Mouse (Mus musculus) intestine, postnatal 0 days (tissue): Measurements from ENCODE around the gene Dbr1. TPM values are rescaled to one million over a fixed set of nuclear protein-coding genes. Genes with fewer than 3 reads are reported as not detected.
A peak's percentile ranks its signal among the peaks of the same experiment; 100 is the strongest.

Experiments
- ATAC-seq: fragments of 200-750 bp; cut with Nextera tagmentation; 2 replicates; pipeline ENCODE4 v1.8.0; 2017; ENCODE audit warnings: mild to moderate bottlenecking, moderate TSS enrichment, moderate library complexity
- H3K27ac ChIP-seq: fragments of 300-500 bp; sonication (generic); 2 replicates; pipeline ENCODE4 v1.5.1; 2014; ENCODE audit warnings: mild to moderate bottlenecking, low read depth, low read length, moderate library complexity
- H3K27me3 ChIP-seq: fragments of 300-500 bp; sonication (generic); replicated peaks from 2 replicates; pipeline ENCODE4 v1.6.1; 2014; ENCODE audit warnings: low read length, mixed read lengths; ENCODE audit not compliant: control insufficient read depth, insufficient read depth
- H3K36me3 ChIP-seq: fragments of 300-500 bp; sonication (generic); 2 replicates; pipeline ENCODE4 v1.6.1; 2014; ENCODE audit warnings: mild to moderate bottlenecking, moderate library complexity; ENCODE audit not compliant: control insufficient read depth, insufficient read depth
- H3K4me1 ChIP-seq: fragments of 300-500 bp; sonication (generic); replicated peaks from 2 replicates; pipeline ENCODE4 v1.6.1; 2014; ENCODE audit warnings: antibody characterized with exemption, low read length, mixed read lengths; ENCODE audit not compliant: control insufficient read depth, insufficient read depth
- H3K4me2 ChIP-seq: fragments of 300-500 bp; sonication (generic); replicated peaks from 2 replicates; pipeline ENCODE4 v1.6.1; 2014; ENCODE audit warnings: low read depth, mild to moderate bottlenecking, moderate library complexity
- H3K4me3 ChIP-seq: fragments of 300-500 bp; sonication (generic); 2 replicates; pipeline ENCODE4 v1.5.1; 2014; ENCODE audit warnings: low read depth, low read length
- H3K9ac ChIP-seq: fragments of 300-500 bp; sonication (generic); 2 replicates; pipeline ENCODE4 v1.6.1; 2014; ENCODE audit warnings: mild to moderate bottlenecking, low read depth, low read length
- H3K9me3 ChIP-seq: fragments of 300-500 bp; sonication (generic); 2 replicates; pipeline ENCODE4 v1.6.1; 2016; ENCODE audit warnings: mixed run types; ENCODE audit not compliant: control insufficient read depth
- CTCF ChIP-seq: sonication (generic); IDR thresholded peaks from 2 replicates; pipeline ENCODE4 v1.5.1; 2016; ENCODE audit warnings: low read depth, mild to moderate bottlenecking, control low read depth, antibody characterized with exemption, moderate library complexity
- WGBS: fragments of 180-500 bp; shearing (Covaris S2); extraction: QIAGEN DNeasy Blood & Tissue Kit; methylation state at CpG from one replicate; pipeline ENCODE4 v1.1.7; 2014; 5-methylcytosine and 5-hydroxymethylcytosine counted together
- polyA plus RNA-seq: library from polyadenylated mRNA; unstranded; fragments of >200 nt; fragmentation: Nextera tagmentation; extraction: Ambion mirVana; gene quantifications from 2 replicates; pipeline ENCODE4 v1.2.1, GENCODE M21; 2015

The Dbr1 gene
- polyA plus RNA-seq, 1 experiment from 2014 or later, result 11.6 TPM

DNA sequence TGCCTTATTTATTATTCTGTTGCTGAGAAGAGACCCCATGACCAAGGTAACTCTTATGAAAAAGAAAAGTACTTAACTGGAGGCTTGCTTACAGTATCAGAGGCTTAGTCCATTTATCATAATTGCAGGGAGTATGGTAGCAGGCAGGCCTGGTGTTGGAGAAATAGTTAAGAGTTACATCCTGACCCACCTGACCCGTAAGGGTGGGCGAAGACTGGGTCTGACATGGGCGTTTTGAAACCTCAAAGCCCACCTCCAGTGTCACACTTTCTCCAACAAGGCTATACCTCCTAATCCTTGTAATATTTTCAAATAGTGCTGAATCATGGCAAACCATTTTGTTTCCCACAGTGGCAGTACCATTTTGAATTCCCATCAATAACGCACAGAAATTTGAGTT is 53.0 kb downstream of the Dbr1 start:
- Histone ChIP-seq H3K36me3 (no peaks in the 10 kb centered on the region), H3K4me3 (no peak overlapping the region), H3K9me3 (no peaks in the 10 kb centered on the region), H3K27me3 (0 out of 2 replicates have a peak, but pooled peaks cover 4% of the 10 kb centered on the region), H3K4me2 (peak overlapping the region; percentile 72; the same call in 1 of the 2 replicates), H3K9ac (no peak overlapping the region), H3K27ac (no peak overlapping the region), H3K4me1 (no peaks in the 10 kb centered on the region)
- 78% methylated on average over 4 of the region's 4 CpGs for WGBS
- no peak for ATAC-seq
- no peak for TF ChIP-seq CTCF

DNA sequence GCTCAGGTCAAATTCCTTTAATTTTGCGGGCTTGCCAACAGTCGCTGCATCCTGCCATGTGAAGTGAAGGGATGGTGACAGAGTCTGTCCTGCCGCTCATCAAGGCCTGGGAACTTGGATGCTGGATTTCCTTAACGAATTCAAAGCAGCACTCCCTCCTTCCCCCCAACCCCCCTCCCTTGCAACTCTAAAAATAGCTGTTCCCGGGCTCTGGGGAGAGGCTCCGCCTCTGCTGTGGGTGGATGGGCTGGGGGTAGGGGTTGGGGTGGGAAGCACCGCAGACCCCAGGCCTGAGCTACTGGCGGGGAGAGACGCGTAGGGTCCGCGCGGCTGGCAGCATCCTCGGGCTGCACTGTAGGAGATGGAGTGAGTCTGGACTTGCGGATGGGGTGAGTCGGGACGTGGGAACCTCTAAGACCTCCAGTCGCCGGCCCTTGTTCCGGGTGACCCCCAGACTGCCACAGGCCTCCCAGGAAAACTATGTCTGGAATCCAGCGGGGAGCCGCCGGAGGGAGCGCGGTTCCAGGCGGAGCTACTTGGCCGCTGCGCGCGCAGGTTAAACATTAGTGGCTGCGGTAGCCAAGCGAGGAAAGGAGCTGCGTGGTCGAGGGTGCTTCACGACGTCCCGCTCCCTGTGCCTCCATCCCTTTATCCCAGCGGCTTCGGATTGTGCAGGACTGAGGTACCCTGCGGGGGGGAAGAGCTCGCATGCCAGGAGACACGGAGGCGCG is 53.8 kb downstream of the Dbr1 start, which contains the start of gene Dzip1l:
Dzip1l (plus strand) TSS at position 216 of the 731 bp plus-strand sequence.
- Histone ChIP-seq H3K9me3 (no peaks in the 10 kb centered on the region), H3K27ac (peak within 1 kb of the TSS; percentile 71; the same call in 1 of the 2 replicates), H3K4me3 (peak within 1 kb of the TSS; percentile 53), H3K9ac (peak within 1 kb of the TSS; percentile 40; the same call in 1 of the 2 replicates), H3K4me1 (no peaks in the 10 kb centered on the region), H3K36me3 (no peaks in the 10 kb centered on the region), H3K4me2 (peak within 1 kb of the TSS; percentile 72), H3K27me3 (0 out of 2 replicates have a peak, but pooled peaks cover 4% of the 10 kb centered on the region)
- no peak for TF ChIP-seq CTCF
- 2% methylated on average over 42 of the region's 44 CpGs for WGBS
- peak; percentile 65 for ATAC-seq

DNA sequence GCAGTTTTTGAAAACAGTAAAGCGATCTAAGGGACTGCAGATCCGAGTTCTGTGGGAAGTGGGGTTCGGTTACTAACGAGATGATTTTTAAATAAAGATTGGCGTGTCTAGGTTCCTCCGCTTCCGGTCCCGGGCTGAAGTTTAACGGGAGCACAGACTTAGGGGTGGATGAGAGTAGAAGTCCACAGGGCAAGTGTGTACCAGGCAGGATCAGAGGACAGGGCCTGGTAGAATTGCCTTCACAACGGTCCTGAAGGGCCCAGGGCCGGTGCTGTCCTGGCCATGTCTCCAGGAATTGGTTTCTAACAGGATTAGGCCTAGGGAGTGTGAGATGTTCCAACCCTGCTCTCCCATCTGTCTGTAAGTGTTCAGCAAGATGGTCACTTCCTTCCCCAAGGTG is 54.5 kb downstream of the Dbr1 start:
- Histone ChIP-seq H3K36me3 (no peaks in the 10 kb centered on the region), H3K4me3 (peak overlapping the region; percentile 53), H3K9me3 (no peaks in the 10 kb centered on the region), H3K27ac (peak overlapping the region; percentile 71; the same call in 1 of the 2 replicates), H3K4me1 (no peaks in the 10 kb centered on the region), H3K27me3 (0 out of 2 replicates have a peak, but pooled peaks cover 4% of the 10 kb centered on the region), H3K9ac (peak overlapping the region; percentile 40; the same call in 1 of the 2 replicates), H3K4me2 (peak overlapping the region; percentile 72)
- 7% methylated on average over 11 of the region's 11 CpGs for WGBS
- no peak for ATAC-seq
- TF ChIP-seq CTCF, result no peak

DNA sequence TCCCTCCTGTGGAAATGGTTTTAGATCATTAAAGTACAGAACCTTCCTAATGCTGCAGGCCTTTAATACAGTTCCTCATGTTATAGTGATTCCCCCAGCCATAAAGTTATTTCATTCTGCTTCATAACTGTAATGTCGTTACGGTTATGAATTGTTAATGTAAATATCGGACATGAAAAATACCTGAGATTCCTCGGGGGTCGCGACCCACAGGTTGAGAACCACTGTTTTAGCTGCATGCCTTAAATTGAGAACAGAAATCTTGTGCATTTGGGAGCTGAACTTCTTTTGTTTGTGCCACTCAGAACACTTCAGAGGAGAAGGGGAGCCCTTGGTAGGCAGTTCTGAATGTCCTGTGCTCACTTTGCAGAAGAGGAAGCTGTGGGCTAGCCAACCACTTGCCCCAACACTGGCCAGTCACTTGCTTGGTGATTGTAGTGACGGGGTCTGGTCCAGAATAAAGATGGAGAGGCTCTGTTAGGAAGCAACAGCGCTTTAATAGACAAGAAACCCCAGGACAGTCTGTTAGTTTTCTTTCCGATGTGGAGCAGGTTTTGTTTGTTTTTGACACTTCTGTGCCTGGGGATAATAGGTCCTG is 55.0 kb downstream of the Dbr1 start:
- Histone ChIP-seq H3K9ac (no peak overlapping the region), H3K27ac (no peak overlapping the region), H3K4me2 (peak overlapping the region; percentile 72), H3K27me3 (0 out of 2 replicates have a peak, but pooled peaks cover 4% of the 10 kb centered on the region), H3K36me3 (no peaks in the 10 kb centered on the region), H3K9me3 (no peaks in the 10 kb centered on the region), H3K4me3 (peak overlapping the region; percentile 53), H3K4me1 (no peaks in the 10 kb centered on the region)
- ATAC-seq, result no peak
- 58% methylated on average over 9 of the region's 9 CpGs for WGBS
- TF ChIP-seq CTCF, result no peak

DNA sequence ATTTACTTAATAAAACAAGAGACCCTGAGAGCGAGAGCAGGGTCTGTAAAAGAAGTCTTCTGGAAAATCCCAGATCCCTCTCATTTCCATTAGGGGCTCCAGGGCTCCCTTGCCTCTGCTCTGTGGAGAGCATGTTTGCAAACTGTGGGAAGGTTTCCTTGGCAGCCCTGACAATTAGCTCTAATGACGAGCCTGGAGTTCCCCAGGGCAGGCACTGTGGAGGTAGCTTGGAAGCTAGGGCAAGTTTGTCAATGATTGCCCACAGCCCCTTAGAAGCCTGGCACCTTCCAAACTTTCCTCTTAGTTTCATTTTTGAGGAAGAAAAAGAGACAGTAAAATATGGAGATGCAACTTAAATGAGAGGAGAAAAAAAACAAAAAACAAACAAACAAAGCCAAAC is 56.2 kb downstream of the Dbr1 start:
- no peaks in the 10 kb centered on the region for H3K9me3 ChIP-seq
- WGBS, result 56% methylated on average over 2 of the region's 2 CpGs
- no peak overlapping the region for H3K4me3 ChIP-seq
- H3K27ac ChIP-seq, result no peak overlapping the region
- no peak for ATAC-seq
- no peaks in the 10 kb centered on the region for H3K36me3 ChIP-seq
- H3K4me2 ChIP-seq, result no peak overlapping the region
- no peak overlapping the region for H3K9ac ChIP-seq
- TF ChIP-seq CTCF, result no peak
- 0 out of 2 replicates have a peak, but pooled peaks cover 4% of the 10 kb centered on the region for H3K27me3 ChIP-seq
- H3K4me1 ChIP-seq, result no peaks in the 10 kb centered on the region

DNA sequence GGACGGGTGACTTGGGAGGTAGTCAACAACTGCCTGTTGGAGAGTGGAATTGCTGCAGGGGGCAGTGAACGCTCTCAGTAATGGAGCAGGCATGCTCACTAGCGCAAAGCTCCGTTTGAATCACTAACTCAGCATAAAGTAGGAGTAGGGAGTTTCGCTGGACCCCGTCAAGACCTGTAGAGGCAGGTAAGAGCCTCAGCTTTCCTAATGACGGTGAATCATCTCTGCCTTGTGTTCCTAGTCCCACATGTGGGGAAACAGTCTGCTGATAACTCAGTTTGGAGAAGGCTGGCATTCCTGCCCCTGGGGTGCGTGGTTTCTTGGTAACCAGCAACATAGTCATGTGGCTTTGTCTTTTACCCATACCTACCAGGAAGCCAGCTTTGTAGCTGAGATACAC is 56.7 kb downstream of the Dbr1 start:
- no peak for ATAC-seq
- Histone ChIP-seq H3K4me2 (no peak overlapping the region), H3K27ac (no peak overlapping the region), H3K36me3 (no peaks in the 10 kb centered on the region), H3K4me3 (no peak overlapping the region), H3K9ac (no peak overlapping the region), H3K9me3 (no peaks in the 10 kb centered on the region), H3K27me3 (0 out of 2 replicates have a peak, but pooled peaks cover 4% of the 10 kb centered on the region), H3K4me1 (no peaks in the 10 kb centered on the region)
- 44% methylated on average over 8 of the region's 8 CpGs for WGBS
- peak; percentile 26; the same call in 1 of the 2 replicates for TF ChIP-seq CTCF

Other genes starting within 250 kb of the Dbr1 start
- gene Esyt3, start 217.2 kb upstream of the Dbr1 start, polyA plus RNA-seq, result 0.37 and 0.47 TPM in 2 replicates
- gene Mras, start 138.4 kb upstream of the Dbr1 start, polyA plus RNA-seq, result 7.6 and 9.5 TPM in 2 replicates
- 0.46 and 0.71 TPM in 2 replicates for gene Nme9, start 124.3 kb upstream of the Dbr1 start, polyA plus RNA-seq
- gene Armc8, start 6.9 kb upstream of the Dbr1 start, polyA plus RNA-seq, result 14.0 and 14.7 TPM in 2 replicates
- 0.81 and 1.0 TPM in 2 replicates for gene A4gnt, start 36.7 kb downstream of the Dbr1 start, polyA plus RNA-seq
- 3.3 and 4.1 TPM in 2 replicates for gene Dzip1l, start 53.7 kb downstream of the Dbr1 start, polyA plus RNA-seq
- 1.8 and 11.7 TPM in 2 replicates for gene Cldn18, start 141.5 kb downstream of the Dbr1 start, polyA plus RNA-seq